Mouse (Mus musculus): ENCODE results near the gene Vwa2.

The Vwa2 gene

DNA sequence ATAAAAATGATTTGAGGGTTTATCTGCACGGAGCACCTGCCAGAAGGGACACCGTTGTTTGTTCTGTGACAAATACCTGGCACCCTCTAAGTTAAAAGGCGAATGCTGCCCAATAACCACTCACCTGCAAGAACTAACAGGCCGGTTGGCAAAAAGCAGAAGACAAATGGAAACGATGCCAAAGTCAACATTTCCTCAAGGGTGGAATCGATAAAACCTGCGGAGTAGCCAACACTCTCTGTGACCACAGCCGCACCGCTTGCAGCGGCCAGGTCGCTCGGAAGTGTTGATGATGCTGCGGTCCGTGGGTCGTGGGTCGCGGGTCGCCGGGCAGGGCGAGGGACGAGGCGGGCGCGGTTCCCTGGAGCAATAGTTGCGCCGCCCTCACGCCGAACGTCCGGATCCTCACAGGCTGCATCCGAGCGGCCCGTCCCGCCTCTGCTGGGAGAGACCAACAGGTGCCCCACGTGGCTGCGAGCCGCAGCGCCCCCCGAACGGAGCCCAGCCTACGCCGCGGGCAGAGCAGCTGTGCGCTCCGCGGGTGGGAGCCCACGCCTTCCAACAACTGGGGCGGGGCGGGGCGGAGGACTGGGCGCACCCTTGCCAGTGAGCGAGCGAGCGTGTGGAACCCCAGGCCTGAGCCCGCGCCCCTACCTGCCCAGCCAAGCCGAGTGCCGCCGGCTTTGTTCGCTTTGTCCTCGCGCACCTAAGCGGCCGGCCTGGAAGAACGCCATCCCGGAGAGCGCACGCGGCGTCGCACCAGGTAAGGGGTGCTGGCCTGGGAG is at the start of gene Vwa2:
TSS of gene Vwa2 (plus strand) at position 434 of the 785 bp plus-strand sequence.
- ATAC-seq (ENCODE audit: insufficient number of reproducible peaks, low FRiP score, low TSS enrichment) = 0 out of 2 replicates have a peak, but pooled peaks have one; percentile 26

GRCm38 (mm10) chr19:56826047-56826631 is 47.9 kb upstream of the Vwa2 start, which contains the start of gene Tdrd1:
Gene Tdrd1 (plus strand): TSS chr19:56826209.
- no peak for ATAC-seq (ENCODE audit: insufficient number of reproducible peaks, low FRiP score, low TSS enrichment)

DNA sequence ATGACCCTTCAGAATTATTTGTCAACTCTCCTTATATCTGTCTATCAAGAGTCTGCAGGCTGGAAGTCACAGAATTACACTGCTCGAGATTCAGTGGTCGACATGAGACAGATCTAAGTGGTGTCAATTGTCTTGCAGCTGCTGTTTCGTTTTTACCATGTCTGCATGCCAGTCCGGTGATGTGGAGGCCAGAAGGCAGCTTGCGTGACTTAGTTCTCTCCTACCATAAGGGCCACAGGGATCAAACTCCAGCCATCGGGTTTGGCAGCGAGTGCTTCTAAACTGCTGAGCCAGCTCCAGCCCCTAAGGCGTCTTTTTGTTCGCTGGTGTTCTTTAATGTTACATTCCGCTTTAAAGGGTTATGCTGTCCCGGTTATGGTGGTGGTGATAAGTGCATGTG is 45.7 kb upstream of the Vwa2 start:
- ATAC-seq (ENCODE audit: insufficient number of reproducible peaks, low FRiP score, low TSS enrichment) = no peak

DNA sequence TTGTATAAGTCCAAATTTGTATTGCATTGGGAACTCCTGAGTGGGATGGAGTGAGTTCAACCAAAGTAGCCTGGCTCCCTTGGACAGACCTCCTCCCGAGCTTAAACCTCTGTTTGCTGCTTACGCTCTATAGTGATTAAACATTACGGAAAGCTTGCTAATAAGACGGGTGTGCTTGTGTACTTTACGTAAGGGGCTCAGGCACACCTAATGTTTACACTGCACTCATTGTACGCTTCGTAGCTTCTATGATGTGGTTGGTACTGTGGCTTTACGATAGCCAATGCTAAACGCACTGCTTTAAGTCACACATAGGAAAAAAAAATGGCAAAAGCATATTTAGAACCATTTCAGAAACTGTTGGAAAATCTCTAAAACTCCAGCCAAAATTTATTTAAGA is 44.8 kb upstream of the Vwa2 start:
- no peak for ATAC-seq (ENCODE audit: insufficient number of reproducible peaks, low FRiP score, low TSS enrichment)

DNA sequence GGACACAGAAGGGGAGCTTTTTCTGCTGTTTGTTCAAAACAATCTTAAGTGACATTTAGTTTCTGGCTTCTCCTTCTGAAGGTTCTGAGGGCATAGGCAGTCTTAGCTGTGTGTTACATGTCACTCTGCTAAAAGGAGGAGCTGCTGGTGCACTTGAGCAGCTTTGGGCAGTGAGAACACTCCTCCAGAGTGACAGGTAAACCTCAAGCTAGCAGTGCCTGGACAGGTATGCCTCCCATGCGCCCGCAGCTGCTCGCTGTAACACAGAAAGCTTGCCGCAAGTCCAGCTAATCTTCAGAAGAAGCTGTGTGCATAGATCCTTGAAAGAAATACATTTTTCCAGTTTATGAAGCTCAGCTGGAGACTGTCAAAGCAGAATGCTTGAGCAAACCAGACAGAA is 43.9 kb upstream of the Vwa2 start:
- ATAC-seq (ENCODE audit: insufficient number of reproducible peaks, low FRiP score, low TSS enrichment) = no peak

- ATAC-seq (ENCODE audit: insufficient number of reproducible peaks, low FRiP score, low TSS enrichment) = no peak
These were observed 38.7 kb upstream of the Vwa2 start for GRCm38 (mm10) chr19:56835340-56835739.

- ATAC-seq (ENCODE audit: insufficient number of reproducible peaks, low FRiP score, low TSS enrichment) = no peak
These were observed 34.9 kb upstream of the Vwa2 start for GRCm38 (mm10) chr19:56838942-56839706.

- no peak for ATAC-seq (ENCODE audit: insufficient number of reproducible peaks, low FRiP score, low TSS enrichment)
These were observed 31.1 kb upstream of the Vwa2 start for GRCm38 (mm10) chr19:56842974-56843373.

- no peak for ATAC-seq (ENCODE audit: insufficient number of reproducible peaks, low FRiP score, low TSS enrichment)
These were observed 21.5 kb upstream of the Vwa2 start for GRCm38 (mm10) chr19:56852590-56852989.

DNA sequence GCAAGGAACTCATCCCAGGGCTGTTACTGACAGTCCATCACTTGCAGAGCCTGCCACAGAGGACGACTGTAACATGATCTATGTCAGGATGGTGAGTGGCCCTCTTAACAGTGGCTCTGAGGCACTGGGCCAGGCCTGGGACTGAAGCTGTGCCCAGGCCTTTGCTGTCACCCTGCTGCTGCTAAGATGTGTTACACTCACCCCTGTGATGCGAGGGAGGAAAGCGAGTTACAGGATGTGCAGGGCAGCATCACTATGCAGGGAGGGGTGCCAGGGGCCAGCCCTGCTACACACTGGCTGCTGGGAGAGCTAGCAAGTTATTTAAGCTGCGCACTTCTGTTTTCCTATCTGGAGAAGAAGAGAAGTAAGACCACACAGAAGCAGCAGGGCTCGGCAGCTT is 17.6 kb upstream of the Vwa2 start:
- ATAC-seq (ENCODE audit: insufficient number of reproducible peaks, low FRiP score, low TSS enrichment) = no peak

- ATAC-seq (ENCODE audit: insufficient number of reproducible peaks, low FRiP score, low TSS enrichment) = no peak
These were observed 6.3 kb upstream of the Vwa2 start for GRCm38 (mm10) chr19:56867701-56868100.

DNA sequence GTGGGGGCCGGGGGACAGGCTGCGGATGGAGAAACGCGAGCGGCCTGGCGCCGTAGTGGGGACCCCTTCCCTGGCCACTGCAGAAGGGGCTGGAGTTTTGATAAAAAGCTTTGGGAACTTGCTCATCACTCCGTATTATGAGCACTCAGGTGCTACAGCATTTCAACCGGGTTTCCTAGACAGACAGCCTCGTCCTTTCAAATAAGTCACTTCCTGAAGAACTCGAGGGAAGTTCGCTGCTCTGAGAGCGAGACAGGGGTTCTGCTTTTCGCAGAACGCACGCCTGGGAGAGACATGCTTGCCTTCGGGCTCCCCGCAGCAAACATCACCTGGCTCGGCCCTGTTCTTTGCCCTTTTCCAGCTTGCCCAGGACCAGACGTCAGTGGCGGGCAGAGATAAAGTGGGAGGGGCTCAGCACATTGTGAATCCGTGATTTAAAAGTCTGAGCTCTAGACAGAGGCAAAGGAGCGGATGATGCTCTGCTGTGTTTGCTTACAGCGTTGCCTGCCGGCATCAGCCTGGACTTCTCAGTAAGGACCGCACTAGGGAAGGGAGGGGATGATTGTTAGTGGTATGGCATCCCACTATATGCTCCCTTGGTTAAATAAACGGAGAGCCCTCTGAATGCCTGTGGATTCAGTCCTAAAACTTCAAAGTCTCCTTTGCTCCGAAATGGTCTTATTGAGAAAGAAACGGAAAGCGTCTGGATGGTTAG is 709 bp downstream of the Vwa2 start:
- ATAC-seq (ENCODE audit: insufficient number of reproducible peaks, low FRiP score, low TSS enrichment) = no peak; the same call in 1 of the 2 replicates

- no peak for ATAC-seq (ENCODE audit: insufficient number of reproducible peaks, low FRiP score, low TSS enrichment)
These were observed 3.3 kb downstream of the Vwa2 start for GRCm38 (mm10) chr19:56877364-56877763.

- no peak for ATAC-seq (ENCODE audit: insufficient number of reproducible peaks, low FRiP score, low TSS enrichment)
These were observed 13.8 kb downstream of the Vwa2 start for GRCm38 (mm10) chr19:56887879-56888278.

DNA sequence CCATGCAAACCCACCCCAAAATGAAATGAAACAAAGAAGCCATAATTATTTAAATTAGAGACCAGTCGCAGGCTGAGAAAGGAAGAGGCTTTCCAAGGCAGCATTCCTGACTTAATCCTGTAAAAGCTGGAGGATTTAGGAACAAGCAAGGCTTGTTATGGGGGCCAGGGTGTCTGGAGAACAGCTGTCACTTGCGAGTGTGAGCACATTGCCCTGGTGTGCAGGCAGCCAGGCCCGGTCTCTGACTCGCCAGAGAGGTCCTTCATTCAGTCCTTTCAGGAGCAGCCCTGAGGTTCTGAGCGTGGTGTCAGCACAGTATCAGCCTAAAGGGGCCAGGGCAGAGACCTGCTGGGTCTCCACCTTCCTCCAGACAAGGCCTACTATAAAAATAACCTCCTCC is 14.6 kb downstream of the Vwa2 start:
- no peak for ATAC-seq (ENCODE audit: insufficient number of reproducible peaks, low FRiP score, low TSS enrichment)

- ATAC-seq (ENCODE audit: insufficient number of reproducible peaks, low FRiP score, low TSS enrichment) = no peak
These were observed 17.4 kb downstream of the Vwa2 start for GRCm38 (mm10) chr19:56891438-56891837.

DNA sequence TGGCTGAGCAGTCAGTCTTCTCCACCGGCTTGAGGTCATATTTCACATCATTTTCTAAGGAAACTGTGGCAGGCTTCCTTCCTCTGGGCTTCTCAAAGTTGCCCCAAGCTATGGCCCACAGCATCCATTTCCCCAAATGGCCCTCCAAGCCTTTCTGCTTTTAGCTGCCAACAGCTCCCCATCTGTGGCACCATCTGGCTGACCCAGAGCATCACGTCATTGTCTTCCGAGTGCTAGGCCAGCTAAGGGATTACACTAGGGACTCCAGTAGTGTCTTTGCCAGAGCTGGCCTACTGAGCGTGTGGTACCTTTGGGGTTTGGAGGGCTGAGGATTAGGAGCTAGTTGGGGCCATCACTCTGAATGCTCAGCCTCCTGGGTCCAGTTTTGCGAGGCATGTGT is 18.5 kb downstream of the Vwa2 start:
- no peak; the same call in 1 of the 2 replicates for ATAC-seq (ENCODE audit: insufficient number of reproducible peaks, low FRiP score, low TSS enrichment)

GRCm38 (mm10) chr19:56893326-56893725 is 19.3 kb downstream of the Vwa2 start:
- no peak for ATAC-seq (ENCODE audit: insufficient number of reproducible peaks, low FRiP score, low TSS enrichment)

DNA sequence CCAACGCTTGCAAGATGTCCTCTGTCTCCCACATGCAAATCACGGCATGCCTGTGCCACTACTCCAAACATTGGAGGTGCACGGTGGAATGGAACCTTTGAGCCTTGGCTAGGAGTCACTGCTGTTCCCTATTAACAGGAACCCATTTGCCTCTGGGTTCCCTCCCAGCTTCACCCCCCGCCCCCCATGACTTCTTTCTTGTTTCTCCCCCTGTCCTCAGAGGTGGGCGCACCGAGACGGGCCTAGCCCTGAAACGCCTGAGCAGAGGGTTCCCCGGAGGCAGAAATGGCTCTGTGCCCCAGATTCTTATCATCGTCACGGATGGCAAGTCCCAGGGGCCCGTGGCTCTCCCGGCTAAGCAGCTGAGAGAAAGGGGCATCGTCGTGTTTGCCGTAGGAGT is 23.6 kb downstream of the Vwa2 start:
- ATAC-seq (ENCODE audit: insufficient number of reproducible peaks, low FRiP score, low TSS enrichment) = no peak

- ATAC-seq (ENCODE audit: insufficient number of reproducible peaks, low FRiP score, low TSS enrichment) = no peak
These were observed 30.0 kb downstream of the Vwa2 start for GRCm38 (mm10) chr19:56904095-56904494.

GRCm38 (mm10) chr19:56905395-56905794 is 31.3 kb downstream of the Vwa2 start:
- ATAC-seq (ENCODE audit: insufficient number of reproducible peaks, low FRiP score, low TSS enrichment) = no peak

All from cerebellum, adult (tissue).